Comparison of ENCODE assay signal across 20 mouse cellular contexts in genomic region chr3:41288735-41289134, GRCm38 (mm10).
"Had no signal": no experiment of that assay in that cellular context is flagged by ENCODE, and none has a peak within 500 bp of the region (broad histone marks: within the 10 kb centered on the region; RNA-seq: fewer than 3 reads in every experiment).

No protein-coding gene starts in this region.

- H3K27ac ChIP-seq: kidney, embryonic 15.5 days; limb, embryonic 12.5 days; limb, embryonic 15.5 days; liver, embryonic 14.5 days; macrophage; midbrain, embryonic 12.5 days; midbrain, embryonic 15.5 days; neural tube, embryonic 13.5 days; stomach, postnatal 0 days had no signal

- DNase-seq: kidney, adult 2 months; kidney, postnatal 10 days; kidney, postnatal 4 days; layer of hippocampus, adult 9-11 months; liver, postnatal 0 days; right cerebral cortex, adult 18-20 months; right cerebral cortex, postnatal 14 days; right cerebral cortex, postnatal 4 days; thymus, adult 2 months; thymus, postnatal 14 days; thymus, postnatal 4 days had no signal

- H3K4me1 ChIP-seq: midbrain, embryonic 12.5 days; midbrain, embryonic 15.5 days had no signal

- H3K36me3 ChIP-seq: kidney, embryonic 15.5 days; limb, embryonic 12.5 days; limb, embryonic 15.5 days; midbrain, embryonic 12.5 days; midbrain, embryonic 15.5 days; neural tube, embryonic 13.5 days had no signal

- H3K4me3 ChIP-seq: kidney, embryonic 15.5 days; limb, embryonic 12.5 days; limb, embryonic 15.5 days; midbrain, embryonic 12.5 days; midbrain, embryonic 15.5 days; neural tube, embryonic 13.5 days had no signal

- H3K27me3 ChIP-seq: kidney, embryonic 15.5 days; limb, embryonic 12.5 days; limb, embryonic 15.5 days; midbrain, embryonic 12.5 days; midbrain, embryonic 15.5 days; neural tube, embryonic 13.5 days had no signal
